Mouse (Mus musculus) forebrain, embryonic 12.5 days (tissue): Measurements from ENCODE around the gene Slc1a3. TPM values are rescaled to one million over a fixed set of nuclear protein-coding genes. Genes with fewer than 3 reads are reported as not detected.
"Not testable (repeated sequence)": the region's sequence is repeated elsewhere in the genome, so short reads cannot be mapped to it uniquely, and the experiment has no call there.

Experiments
- ATAC-seq: fragments of 200-750 bp; cut with Nextera tagmentation; 2 replicates; pipeline ENCODE4 v1.8.0; 2017; ENCODE audit warnings: moderate TSS enrichment; ENCODE audit not compliant: low FRiP score
- H3K27ac ChIP-seq: fragments of 300-500 bp; sonication (generic); 2 replicates; pipeline ENCODE4 v1.5.1; 2016; ENCODE audit warnings: mild to moderate bottlenecking
- H3K27me3 ChIP-seq: fragments of 300-500 bp; sonication (generic); 2 replicates; pipeline ENCODE4 v1.6.1; 2016; ENCODE audit warnings: mild to moderate bottlenecking
- H3K36me3 ChIP-seq: fragments of 300-500 bp; sonication (generic); replicated peaks from 2 replicates; pipeline ENCODE4 v1.6.1; 2016; ENCODE audit warnings: mild to moderate bottlenecking
- H3K4me1 ChIP-seq: fragments of 300-500 bp; sonication (generic); 2 replicates; pipeline ENCODE4 v1.6.1; 2016
- H3K4me2 ChIP-seq: fragments of 300-500 bp; sonication (generic); 2 replicates; pipeline ENCODE4 v1.6.1; 2016; ENCODE audit warnings: mild to moderate bottlenecking, moderate library complexity
- H3K4me3 ChIP-seq: fragments of 300-500 bp; sonication (generic); replicated peaks from 2 replicates; pipeline ENCODE4 v1.5.1; 2016; ENCODE audit warnings: mild to moderate bottlenecking
- H3K9ac ChIP-seq: fragments of 300-500 bp; sonication (generic); 2 replicates; pipeline ENCODE4 v1.6.1; 2016; ENCODE audit warnings: mild to moderate bottlenecking
- H3K9me3 ChIP-seq: fragments of 300-500 bp; sonication (generic); 2 replicates; pipeline ENCODE4 v1.6.1; 2016
- WGBS: fragments of 180-500 bp; shearing (Covaris S2); methylation state at CpG from one replicate; pipeline ENCODE4 v1.1.7; 2016; 5-methylcytosine and 5-hydroxymethylcytosine counted together
- polyA plus RNA-seq: library from polyadenylated mRNA; unstranded; fragments of >200 nt; fragmentation: Nextera tagmentation; extraction: Ambion mirVana; gene quantifications from 2 replicates; pipeline ENCODE4 v1.2.1, GENCODE M21; 2016

Gene Slc1a3
- polyA plus RNA-seq, 1 experiment from 2014 or later: 63.9 TPM

GRCm38 (mm10) chr15:8697976-8698375, 12.6 kb downstream of the Slc1a3 start:
- no peaks in the 10 kb centered on the region for H3K27me3 ChIP-seq
- H3K9me3 ChIP-seq: no peaks in the 10 kb centered on the region
- H3K4me2 ChIP-seq: no peak overlapping the region
- ATAC-seq: no peak
- WGBS: 22% methylated on average over 3 of the region's 3 CpGs
- H3K36me3 ChIP-seq: no peaks in the 10 kb centered on the region
- no peaks in the 10 kb centered on the region for H3K4me1 ChIP-seq
- H3K4me3 ChIP-seq: no peak overlapping the region
- H3K27ac ChIP-seq: no peak overlapping the region
- no peak overlapping the region for H3K9ac ChIP-seq

- 56% methylated on average over 3 of the region's 3 CpGs for WGBS
- Histone ChIP-seq H3K36me3 (no peaks in the 10 kb centered on the region), H3K4me3 (no peak overlapping the region), H3K27me3 (no peaks in the 10 kb centered on the region), H3K27ac (no peak overlapping the region), H3K9me3 (no peaks in the 10 kb centered on the region), H3K9ac (no peak overlapping the region), H3K4me1 (no peaks in the 10 kb centered on the region), H3K4me2 (no peak overlapping the region)
- ATAC-seq: no peak
Measured at GRCm38 (mm10) chr15:8697500-8697899, 13.1 kb downstream of the Slc1a3 start.

- not testable (repeated sequence) for H3K27me3 ChIP-seq, H3K27ac ChIP-seq, H3K9ac ChIP-seq, H3K4me3 ChIP-seq, ATAC-seq, H3K4me1 ChIP-seq, H3K36me3 ChIP-seq, H3K9me3 ChIP-seq, H3K4me2 ChIP-seq
- WGBS: 90% methylated on average over 6 of the region's 6 CpGs
Measured at GRCm38 (mm10) chr15:8690141-8690540, 20.4 kb downstream of the Slc1a3 start.

GRCm38 (mm10) chr15:8686846-8687245, 23.7 kb downstream of the Slc1a3 start:
- H3K36me3 ChIP-seq: no peaks in the 10 kb centered on the region
- 93% methylated on average over 4 of the region's 4 CpGs for WGBS
- no peak overlapping the region for H3K4me3 ChIP-seq
- H3K27me3 ChIP-seq: no peaks in the 10 kb centered on the region
- no peaks in the 10 kb centered on the region for H3K9me3 ChIP-seq
- no peak overlapping the region for H3K4me2 ChIP-seq
- no peak overlapping the region for H3K9ac ChIP-seq
- ATAC-seq: no peak
- H3K27ac ChIP-seq: no peak overlapping the region
- no peaks in the 10 kb centered on the region for H3K4me1 ChIP-seq

- Histone ChIP-seq H3K4me1 (no peaks in the 10 kb centered on the region), H3K9me3 (no peaks in the 10 kb centered on the region), H3K27ac (no peak overlapping the region), H3K4me3 (no peak overlapping the region), H3K36me3 (no peaks in the 10 kb centered on the region), H3K9ac (no peak overlapping the region), H3K27me3 (no peaks in the 10 kb centered on the region), H3K4me2 (no peak overlapping the region)
- 89% methylated on average over 7 of the region's 7 CpGs for WGBS
- no peak for ATAC-seq
Measured at GRCm38 (mm10) chr15:8685506-8685905, 25.1 kb downstream of the Slc1a3 start.

- no peak overlapping the region for H3K9ac ChIP-seq
- 91% methylated on average over 3 of the region's 3 CpGs for WGBS
- ATAC-seq: no peak
Measured at GRCm38 (mm10) chr15:8684263-8684662, 26.3 kb downstream of the Slc1a3 start.

GRCm38 (mm10) chr15:8682871-8683270, 27.7 kb downstream of the Slc1a3 start:
- Histone ChIP-seq H3K9me3 (no peaks in the 10 kb centered on the region), H3K4me3 (no peak overlapping the region), H3K27ac (no peak overlapping the region), H3K4me2 (no peak overlapping the region), H3K36me3 (no peaks in the 10 kb centered on the region), H3K4me1 (no peaks in the 10 kb centered on the region), H3K9ac (no peak overlapping the region), H3K27me3 (no peaks in the 10 kb centered on the region)
- WGBS: 90% methylated on average over 3 of the region's 3 CpGs
- ATAC-seq: no peak

More at GRCm38 (mm10) chr15:8684263-8684662, 26.3 kb downstream of the Slc1a3 start:
- Histone ChIP-seq H3K9me3 (no peaks in the 10 kb centered on the region), H3K27me3 (no peaks in the 10 kb centered on the region), H3K4me3 (no peak overlapping the region), H3K27ac (no peak overlapping the region), H3K4me2 (no peak overlapping the region), H3K36me3 (no peaks in the 10 kb centered on the region), H3K4me1 (no peaks in the 10 kb centered on the region)

GRCm38 (mm10) chr15:8682421-8682820, 28.1 kb downstream of the Slc1a3 start:
- H3K4me3 ChIP-seq: no peak overlapping the region
- H3K36me3 ChIP-seq: no peaks in the 10 kb centered on the region
- 84% methylated on average over 9 of the region's 9 CpGs for WGBS
- no peak overlapping the region for H3K9ac ChIP-seq
- H3K9me3 ChIP-seq: no peaks in the 10 kb centered on the region
- H3K4me1 ChIP-seq: no peaks in the 10 kb centered on the region
- no peak for ATAC-seq
- no peak overlapping the region for H3K4me2 ChIP-seq
- H3K27me3 ChIP-seq: no peaks in the 10 kb centered on the region
- no peak overlapping the region for H3K27ac ChIP-seq

GRCm38 (mm10) chr15:8681971-8682370, 28.6 kb downstream of the Slc1a3 start:
- H3K4me3 ChIP-seq: no peak overlapping the region
- WGBS: 65% methylated on average over 7 of the region's 7 CpGs
- no peak overlapping the region for H3K4me2 ChIP-seq
- H3K9ac ChIP-seq: no peak overlapping the region
- no peak for ATAC-seq
- H3K36me3 ChIP-seq: no peaks in the 10 kb centered on the region
- H3K4me1 ChIP-seq: no peaks in the 10 kb centered on the region
- 0 out of 2 replicates have a peak overlapping the region, but pooled peaks have one; percentile 10 for H3K27ac ChIP-seq
- H3K9me3 ChIP-seq: no peaks in the 10 kb centered on the region
- H3K27me3 ChIP-seq: no peaks in the 10 kb centered on the region

GRCm38 (mm10) chr15:8681009-8681408, 29.6 kb downstream of the Slc1a3 start:
- Histone ChIP-seq H3K4me3 (no peak overlapping the region), H3K36me3 (no peaks in the 10 kb centered on the region), H3K9ac (no peak overlapping the region), H3K4me2 (no peak overlapping the region), H3K27me3 (no peaks in the 10 kb centered on the region), H3K9me3 (no peaks in the 10 kb centered on the region), H3K27ac (no peak overlapping the region), H3K4me1 (no peaks in the 10 kb centered on the region)
- 91% methylated on average over 5 of the region's 5 CpGs for WGBS
- ATAC-seq: no peak

- Histone ChIP-seq H3K4me2 (no peak overlapping the region), H3K9me3 (no peaks in the 10 kb centered on the region), H3K36me3 (no peaks in the 10 kb centered on the region), H3K27me3 (no peaks in the 10 kb centered on the region), H3K4me3 (no peak overlapping the region), H3K27ac (no peak overlapping the region), H3K9ac (no peak overlapping the region), H3K4me1 (no peaks in the 10 kb centered on the region)
- 91% methylated on average over 2 of the region's 2 CpGs for WGBS
- no peak for ATAC-seq
Measured at GRCm38 (mm10) chr15:8676959-8677358, 33.6 kb downstream of the Slc1a3 start.

- Histone ChIP-seq H3K27ac (no peak overlapping the region), H3K4me2 (no peak overlapping the region), H3K9me3 (no peaks in the 10 kb centered on the region), H3K4me3 (no peak overlapping the region), H3K9ac (no peak overlapping the region), H3K36me3 (no peaks in the 10 kb centered on the region), H3K4me1 (no peaks in the 10 kb centered on the region), H3K27me3 (no peaks in the 10 kb centered on the region)
- no peak for ATAC-seq
- 62% methylated on average over 5 of the region's 5 CpGs for WGBS
Measured at GRCm38 (mm10) chr15:8676211-8676691, 34.3 kb downstream of the Slc1a3 start.

GRCm38 (mm10) chr15:8675616-8676015, 34.9 kb downstream of the Slc1a3 start:
- Histone ChIP-seq H3K4me2 (no peak overlapping the region), H3K36me3 (no peaks in the 10 kb centered on the region), H3K27me3 (no peaks in the 10 kb centered on the region), H3K27ac (no peak overlapping the region), H3K9me3 (no peaks in the 10 kb centered on the region), H3K4me1 (no peaks in the 10 kb centered on the region), H3K9ac (no peak overlapping the region), H3K4me3 (no peak overlapping the region)
- ATAC-seq: no peak
- WGBS: 94% methylated on average over 4 of the region's 4 CpGs
